Mouse (Mus musculus) A20 (cell line): Measurements from ENCODE around the gene Ak9.
"Not testable (repeated sequence)": the region's sequence is repeated elsewhere in the genome, so short reads cannot be mapped to it uniquely, and the experiment has no call there.

Experiments used
- DNase-seq: peaks from one replicate; pipeline ENCODE4 v3.0.0-alpha.2; 2011; ENCODE audit warnings: low read depth, low spot score

Ak9 gene

DNA sequence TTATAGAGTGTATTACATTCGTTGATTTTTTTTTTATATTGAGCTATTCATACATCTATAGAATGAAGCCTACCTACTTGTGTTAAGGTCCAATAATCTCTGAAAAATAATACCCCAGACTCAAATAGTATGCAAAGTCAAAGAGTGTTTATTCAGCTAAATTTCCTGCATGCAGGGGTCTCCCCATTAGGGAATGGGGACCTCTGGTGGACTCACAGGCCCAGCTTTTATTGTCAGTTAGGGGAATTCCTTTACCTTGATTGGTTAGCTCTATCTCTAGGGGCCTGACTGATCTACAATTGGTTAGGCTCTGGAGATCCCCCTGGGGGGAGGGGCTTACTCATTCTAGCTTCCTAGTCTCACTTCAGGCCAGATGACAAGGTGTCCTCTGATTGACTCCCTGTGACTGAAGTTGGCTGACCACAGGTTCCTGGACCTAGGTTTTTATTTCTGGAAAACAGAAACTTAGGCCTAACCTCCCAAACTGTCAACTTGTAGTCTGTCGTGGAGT is 28.8 kb downstream of the Ak9 start:
- DNase-seq = peak; percentile 55

DNA sequence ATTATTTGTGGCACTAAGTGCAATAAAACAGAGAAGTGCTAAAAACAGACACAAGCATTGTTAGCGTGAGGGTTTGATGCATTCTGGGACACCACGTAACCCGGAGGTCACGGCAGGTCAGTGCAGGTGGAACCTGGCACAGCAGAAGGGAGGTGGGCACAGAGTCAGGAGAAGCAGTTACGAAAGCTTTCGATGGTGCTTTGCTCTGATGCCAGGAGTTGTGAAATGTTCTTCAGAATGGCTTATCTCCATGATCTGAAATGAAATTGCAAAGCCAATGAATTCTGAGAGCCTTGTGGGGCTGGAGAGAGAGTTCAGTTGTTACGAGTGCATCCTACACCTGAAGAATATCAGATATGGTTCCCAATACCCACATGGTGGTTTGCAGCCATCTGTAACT is 37.6 kb downstream of the Ak9 start:
- no peak for DNase-seq

DNA sequence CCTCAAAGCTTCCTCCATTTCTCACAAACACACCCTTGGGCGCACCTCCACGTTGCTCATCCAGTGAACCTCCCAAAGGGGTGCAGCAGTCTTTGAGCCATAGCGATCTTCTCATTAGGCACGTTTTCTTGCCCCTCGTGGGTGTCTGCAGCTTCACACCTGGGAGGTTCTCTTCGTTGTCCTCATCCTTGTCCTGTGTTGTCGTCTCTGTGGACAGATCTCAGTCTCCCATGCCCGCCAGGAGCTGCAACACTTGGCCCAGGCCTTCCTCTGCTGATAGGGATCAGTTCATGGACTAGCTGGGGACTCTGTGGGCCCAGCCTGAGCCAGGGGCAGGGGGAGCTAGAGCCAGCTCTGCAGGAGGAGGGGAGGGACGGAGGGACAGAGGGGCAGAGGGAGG is 61.3 kb downstream of the Ak9 start:
- DNase-seq = no peak

DNA sequence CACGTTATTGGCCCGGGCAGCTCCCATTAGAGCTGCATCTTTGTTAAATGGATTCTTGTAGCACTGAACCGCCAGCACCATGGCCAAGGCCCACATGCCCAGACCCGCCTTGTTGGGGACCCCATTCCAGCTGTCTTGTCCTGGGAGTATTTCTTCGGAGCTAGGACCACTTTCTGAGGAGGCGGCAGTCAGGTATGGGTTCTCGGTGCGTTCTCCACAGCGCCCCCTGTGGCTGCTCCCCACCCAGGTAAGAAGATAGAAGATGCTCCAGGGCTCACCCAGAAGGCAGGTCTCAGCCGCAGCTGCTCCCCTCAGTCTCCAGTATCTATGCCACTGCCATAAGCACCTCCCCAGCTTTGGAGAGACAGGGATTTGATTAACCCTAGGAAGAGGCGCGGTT is 76.7 kb downstream of the Ak9 start:
- no peak for DNase-seq

DNA sequence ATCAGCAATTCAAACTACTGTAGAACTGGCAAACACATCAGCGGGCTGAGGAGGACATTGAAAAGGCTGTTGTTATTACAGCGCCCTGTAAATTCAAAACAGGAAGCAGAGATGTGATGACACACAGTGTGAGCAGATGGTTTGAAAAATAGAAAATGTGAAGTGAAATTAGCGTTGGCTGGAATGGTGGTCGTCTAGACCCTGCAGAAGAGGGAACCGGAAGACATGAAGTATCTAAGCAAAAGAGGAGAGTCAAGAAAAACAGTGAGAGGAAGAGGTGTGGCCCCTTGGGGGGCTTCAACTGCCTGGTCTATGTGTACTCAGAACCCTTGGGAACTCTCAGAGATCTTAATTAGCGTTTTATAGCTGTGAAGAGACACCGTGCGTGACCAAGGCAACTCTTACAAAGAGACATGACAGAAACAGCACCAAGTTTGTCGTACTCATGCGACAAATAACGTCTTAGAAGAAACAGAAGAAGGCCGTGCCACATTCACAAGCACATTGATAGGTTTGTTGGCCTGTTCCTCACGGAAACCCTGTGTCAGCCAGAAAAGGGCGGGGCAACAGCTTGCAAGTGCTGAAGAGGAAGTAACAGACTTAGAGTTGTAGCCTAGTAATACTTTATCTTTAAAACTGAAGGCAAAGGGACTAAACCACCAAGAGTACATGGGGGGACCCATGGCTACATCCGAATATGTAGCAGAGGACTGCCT is 81.9 kb downstream of the Ak9 start:
- peak; percentile 96 for DNase-seq

DNA sequence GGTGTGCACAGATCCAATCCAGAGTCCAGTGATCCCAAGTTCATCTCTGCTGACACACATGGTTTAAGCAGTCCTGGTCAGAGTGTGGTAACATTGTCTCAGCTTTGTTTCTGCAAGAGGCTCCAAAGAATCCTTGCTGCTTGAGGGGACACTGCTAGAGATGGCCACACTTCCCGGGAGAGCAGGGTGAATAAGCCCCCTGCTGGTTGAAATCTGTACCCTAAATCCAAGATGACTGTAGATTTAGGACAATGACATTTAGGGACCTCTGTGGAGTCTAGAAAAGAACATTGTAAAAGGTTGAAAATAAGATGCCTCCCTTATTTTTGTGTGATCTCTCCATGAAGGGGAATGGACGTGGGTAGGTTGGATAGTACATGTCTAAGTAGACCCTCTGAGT is 89.8 kb downstream of the Ak9 start:
- DNase-seq = peak; percentile 37

DNA sequence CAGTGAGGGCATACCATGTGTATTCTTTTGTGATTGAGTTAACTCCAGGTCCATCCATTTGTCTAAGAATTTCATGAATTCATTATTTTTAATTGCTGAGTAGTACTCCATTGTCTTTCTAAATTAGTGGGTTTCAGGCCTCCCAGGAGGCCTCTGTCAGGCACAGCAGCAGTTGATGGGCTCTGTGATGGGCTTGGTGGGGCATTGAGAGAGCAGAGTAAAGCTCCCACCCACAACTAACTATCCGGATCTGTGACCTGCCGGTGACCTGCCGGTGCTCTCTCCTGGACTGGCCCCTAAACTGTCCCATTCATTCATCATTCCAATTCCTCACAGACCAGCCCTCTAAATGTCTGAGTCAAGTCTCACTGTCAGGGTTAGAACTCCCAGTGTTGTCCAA is 97.3 kb downstream of the Ak9 start:
- no peak for DNase-seq

DNA sequence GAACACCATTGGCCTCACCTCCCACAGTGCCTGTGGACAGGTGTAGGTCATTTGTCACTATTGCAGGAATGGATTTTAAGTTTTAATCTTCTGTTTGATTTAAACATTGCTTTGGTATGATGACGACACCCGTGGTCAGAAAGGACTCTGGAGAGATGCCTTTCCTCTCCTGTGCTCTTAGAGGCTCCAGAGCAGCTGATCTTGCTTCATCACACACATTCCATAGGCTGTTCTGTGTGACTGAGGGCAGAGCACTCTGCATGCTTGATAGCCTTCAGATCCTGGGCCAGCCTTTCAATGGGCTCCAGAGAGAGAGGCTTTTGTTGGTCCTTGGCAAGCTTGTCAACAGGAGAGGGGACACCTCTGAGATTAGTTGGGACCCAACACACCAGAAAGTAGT is 99.6 kb downstream of the Ak9 start:
- no peak for DNase-seq

DNA sequence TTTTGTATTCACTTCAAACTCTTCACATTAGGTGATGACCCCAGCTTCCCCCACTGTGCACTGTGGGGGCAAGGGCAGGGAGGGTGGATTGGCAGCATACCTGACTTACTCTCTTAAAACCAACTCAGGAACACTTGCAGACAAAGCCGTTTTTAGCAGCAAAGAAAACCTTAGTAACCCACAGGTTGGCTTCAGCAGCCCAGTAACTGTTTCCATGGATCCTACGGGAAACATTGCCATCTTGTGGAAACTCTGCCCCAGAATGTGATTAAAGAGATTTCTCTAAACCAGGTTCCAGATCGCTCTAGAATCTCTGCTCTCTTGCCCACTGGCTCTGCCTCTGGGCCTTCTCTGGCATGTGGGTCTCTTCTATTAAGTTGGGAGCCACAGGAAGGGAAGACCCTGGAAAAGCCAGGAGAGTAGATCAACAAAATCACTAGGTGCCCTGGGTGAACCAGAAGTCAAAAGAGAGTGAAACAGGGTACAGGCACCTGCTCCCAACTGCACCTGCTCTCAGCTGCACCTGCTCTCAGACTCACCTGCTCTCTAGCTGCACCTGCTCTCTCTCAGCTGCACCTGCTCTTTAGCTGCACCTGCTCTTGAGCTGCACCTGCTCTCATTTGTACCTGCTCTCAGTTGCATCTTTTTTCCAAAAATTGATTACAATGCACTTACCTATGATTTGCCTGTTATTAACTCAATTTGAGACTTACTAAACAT is 100.3 kb downstream of the Ak9 start:
- no peak for DNase-seq

DNA sequence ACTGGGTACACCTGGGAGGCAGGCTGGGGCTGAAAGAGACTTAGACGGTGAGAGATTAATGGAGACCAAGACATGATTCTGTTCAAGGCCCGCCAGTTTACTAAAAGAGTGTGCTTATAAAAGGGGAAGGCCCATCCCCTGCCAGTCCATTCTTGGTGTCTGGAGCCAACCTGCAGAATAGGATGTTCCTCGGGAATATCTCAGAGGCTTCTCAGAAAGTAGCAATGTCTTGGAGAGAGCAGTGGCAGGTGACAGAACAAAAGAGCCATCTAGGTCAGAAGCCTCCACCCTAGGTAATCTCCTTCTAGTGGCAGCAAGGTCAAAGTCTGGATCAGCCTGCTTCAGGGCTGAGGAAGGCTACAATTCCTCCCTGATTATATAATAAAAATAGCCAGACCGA is 106.4 kb downstream of the Ak9 start:
- DNase-seq = not testable (repeated sequence)

DNA sequence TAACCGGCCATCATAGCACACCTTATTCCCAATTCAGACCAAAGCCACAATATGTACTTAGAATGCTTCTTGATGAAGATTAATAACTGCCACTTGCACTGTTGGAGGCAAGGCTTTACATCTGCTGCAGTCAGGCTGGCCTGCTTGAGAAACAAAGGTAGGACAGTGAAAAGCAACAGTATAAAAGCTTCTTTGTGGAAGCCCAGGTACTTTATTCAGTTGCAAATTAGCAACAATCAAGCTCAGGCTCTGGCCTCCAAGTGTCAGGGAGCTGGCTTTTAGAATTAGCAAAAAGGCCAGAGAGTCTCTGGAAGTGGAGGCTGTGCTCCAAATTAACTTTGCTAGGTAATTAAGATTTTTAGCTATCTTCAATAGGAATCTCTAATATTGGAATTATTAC is 107.0 kb downstream of the Ak9 start:
- not testable (repeated sequence) for DNase-seq

DNA sequence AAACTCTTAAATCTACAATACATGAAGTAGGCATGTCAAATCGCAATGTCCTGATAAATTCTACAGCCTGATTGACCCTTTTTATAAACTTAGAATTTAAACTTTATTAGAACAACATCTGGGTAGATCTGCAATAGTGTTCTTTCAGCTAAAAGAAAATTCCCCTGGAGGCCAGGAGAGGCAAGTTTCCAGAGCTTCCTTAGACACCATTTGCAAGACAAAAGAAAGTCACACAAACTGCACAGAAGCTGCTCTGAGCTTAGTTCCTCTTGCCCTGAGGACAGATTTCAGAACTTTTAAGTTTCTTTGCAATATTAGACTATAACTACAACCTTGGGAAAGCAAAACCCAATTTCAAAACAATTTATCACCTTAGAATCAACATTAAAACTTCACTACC is 109.7 kb downstream of the Ak9 start:
- not testable (repeated sequence) for DNase-seq

DNA sequence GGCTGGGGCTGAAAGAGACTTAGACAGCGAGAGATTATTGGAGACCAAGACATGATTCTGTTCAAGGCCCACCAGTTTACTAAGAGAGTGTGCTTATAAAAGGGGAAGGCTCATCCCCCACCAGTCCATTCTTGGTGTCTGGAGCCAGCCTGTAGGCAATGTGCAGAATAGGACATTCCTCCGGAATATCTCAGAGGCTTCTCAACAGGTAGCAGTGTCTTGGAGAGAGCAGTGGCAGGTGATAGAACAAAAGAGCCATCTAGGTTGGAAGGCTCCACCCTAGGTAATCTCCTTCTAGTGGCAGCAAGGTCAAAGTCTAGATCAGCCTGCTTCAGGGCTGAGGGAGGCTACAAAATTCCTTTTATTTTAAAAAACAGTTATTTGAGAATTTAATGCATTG is 111.6 kb downstream of the Ak9 start:
- DNase-seq = not testable (repeated sequence)

DNA sequence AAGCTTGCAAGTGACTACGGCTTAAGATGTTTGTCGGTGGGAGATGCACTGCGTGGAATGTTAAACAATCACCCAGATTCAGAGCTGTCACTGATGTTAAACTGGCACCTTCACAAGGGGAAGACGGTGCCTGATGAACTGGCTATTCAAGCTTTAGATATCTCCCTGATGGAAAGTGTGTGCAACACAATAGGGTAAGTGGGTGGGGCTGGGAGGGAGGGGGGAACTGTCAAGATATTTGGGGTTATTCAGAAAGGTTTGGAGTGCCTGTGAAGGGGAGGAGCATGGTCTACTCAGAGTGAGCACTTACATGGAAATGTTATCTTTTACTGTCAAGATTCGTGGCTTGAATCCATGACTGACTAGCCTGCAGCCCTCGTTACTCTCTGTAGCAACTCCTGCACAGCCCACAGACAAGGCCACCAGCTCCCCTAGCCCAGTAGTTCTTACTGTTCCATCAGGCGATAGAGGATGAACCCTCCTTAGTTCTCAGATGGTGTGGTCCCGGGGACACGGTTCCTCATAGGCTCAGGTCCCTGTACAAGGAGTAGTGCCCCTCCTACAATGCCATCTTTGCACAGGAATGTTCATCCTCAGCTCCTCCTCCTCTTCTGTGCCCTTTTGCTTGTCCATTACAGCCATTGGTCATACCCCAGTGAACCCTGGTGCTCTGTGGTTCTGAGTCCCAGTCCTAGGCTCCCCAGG is 116.9 kb downstream of the Ak9 start:
- no peak for DNase-seq

DNA sequence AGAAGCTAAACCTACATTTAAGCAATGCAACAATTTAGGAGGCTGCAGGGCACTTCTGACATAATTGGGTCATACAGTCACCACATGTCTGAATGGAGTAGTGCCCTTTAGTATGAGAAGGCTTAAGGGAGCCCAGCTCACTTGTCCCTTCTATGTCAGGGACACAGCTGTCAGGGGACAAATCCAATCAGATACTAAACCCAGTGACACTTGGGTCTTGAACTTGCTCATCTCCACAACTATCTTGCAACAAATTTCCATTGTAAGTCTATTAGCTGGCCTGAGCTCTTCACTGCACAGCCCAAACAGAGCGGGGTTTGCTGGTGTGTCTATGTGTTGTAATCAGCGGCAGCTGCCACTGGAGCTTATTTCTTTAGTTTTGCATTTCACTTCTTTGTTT is 119.9 kb downstream of the Ak9 start:
- no peak for DNase-seq

DNA sequence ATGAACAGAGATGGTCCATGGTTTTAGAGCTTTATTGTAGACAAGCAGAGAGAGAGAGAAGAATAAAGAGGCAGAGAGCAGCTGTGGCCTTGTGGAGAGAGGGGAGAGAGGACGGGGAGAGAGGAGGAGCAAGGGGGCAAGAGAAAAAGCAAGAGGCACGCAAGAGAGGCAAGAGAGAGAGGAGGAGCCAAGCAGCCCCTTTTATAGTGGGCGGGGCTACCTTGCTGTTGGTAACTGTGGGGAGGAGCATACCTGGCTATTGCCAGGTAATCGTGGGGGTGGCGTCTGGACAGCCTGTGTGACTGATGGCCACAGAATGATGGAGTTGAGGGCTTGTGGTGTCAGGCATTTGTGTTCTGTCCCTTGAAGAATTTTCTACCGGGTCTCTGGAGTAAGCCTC is 122.6 kb downstream of the Ak9 start:
- no peak for DNase-seq

DNA sequence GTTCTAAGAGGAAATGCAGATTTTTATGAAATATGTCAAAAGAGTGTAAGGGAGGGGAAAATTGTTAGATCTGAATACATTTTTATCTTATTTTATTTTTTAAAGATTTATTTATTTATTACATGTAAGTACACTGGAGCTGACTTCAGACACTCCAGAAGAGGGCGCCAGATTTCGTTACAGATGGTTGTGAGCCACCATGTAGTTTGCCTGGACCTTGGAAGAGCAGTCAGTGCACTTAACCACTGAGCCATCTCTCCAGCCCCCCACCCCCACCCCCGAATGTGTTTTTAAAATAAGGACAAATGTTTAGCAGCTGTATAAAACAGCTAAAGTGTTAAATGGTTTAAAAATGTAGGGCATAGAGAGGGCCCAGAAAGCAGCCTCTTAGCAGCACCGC is 130.8 kb downstream of the Ak9 start:
- DNase-seq = peak; percentile 73

DNA sequence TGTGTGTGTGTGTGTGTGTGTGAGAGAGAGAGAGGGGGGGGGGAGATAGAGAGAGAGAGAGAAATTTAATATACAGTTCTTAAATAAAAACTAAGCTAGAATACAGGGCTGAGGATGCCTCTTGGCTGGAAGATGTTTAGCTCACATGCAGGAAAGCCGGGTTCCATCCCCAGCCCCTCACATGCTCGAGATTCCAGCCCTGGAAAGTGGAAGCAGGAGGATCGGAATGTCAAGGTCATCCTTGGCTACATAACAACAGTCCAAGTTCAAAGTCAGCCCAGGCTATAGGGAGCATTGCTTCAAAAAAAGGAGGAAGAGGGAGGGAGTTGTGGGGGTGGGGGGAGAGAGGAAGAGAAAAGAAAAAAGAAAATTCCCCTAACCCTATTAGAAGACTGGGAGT is 131.4 kb downstream of the Ak9 start:
- no peak for DNase-seq

DNA sequence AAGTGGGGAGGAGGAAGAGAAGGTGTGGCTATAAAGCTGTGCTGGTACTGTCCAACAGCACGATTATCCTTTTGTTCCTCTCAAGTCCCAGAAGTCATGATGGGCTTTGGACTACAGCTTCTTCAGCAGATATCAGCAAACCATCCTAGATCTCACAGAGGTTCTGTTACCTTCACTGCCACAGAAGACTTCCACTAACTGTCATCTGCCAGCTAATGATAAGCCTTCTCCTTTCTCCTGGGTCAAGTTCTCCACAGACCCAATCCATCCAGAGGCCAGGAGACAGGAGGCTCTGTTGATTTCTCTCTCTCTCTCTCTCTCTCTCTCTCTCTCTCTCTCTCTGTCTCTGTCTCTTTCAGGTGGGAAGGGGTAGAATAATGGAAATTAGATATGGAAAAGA is 144.4 kb downstream of the Ak9 start:
- no peak for DNase-seq

DNA sequence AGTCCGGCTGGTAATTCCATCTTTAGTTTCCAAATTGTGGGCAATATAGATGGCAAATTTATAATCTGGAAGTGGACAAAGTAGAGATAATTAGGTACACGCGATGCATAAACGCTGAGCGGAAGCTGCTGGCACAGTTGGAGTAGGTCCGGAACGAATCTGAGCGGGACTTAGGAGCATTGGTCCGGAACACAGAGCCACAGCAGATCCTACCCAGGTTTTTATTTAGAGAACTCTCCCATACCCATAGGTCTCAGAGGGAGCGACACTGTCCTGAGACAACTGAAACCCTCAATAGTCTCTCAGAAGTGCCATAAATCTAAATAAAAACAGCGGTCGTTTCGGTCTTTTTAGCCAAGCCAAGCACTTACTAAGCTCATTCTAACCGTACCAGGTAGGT is 145.9 kb downstream of the Ak9 start:
- no peak for DNase-seq

DNA sequence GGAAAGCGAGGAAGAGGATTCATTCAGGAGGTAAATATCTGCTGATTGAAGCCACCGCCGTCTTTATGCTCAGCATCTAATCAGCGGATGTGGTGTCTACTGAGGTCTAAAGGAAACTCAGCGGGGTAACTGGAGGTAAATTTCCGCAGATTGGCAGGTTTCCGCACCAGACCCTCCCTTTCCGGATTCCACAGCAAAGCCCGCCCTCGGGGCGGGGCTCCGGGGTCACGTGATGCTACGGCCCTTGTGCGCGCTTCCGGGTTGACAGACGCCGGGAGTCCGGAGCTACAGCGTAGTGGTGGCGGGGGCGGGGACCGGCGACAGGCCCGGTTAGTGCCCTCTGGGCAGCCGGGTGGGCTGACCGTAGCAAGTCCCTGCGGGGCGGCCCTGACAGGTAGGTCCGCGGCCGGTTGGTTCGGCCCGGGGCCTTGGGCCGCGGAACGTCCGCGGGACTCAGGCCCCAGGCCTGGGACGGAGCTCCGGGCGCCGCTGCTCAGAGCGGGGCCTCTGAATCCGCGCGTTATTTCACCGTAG is 146.4 kb downstream of the Ak9 start, which contains the start of gene Zbtb24:
Gene Zbtb24, plus strand, starts transcription at position 247 of the 534 bp plus-strand sequence.
- peak; percentile 97 for DNase-seq
